Mouse (Mus musculus) testis, adult 2 months (tissue): Measurements from ENCODE around the gene Calhm2.

Experiments
- CTCF ChIP-seq: fragments of 200-500 bp; IDR thresholded peaks from 2 replicates; pipeline ENCODE4 v1.5.1; 2012; ENCODE audit warnings: low read depth, mild to moderate bottlenecking, inconsistent platforms, low read length, moderate library complexity; ENCODE audit not compliant: control insufficient read depth, insufficient read depth, insufficient replicate concordance
- POLR2A ChIP-seq: fragments of 200-500 bp; IDR thresholded peaks from 2 replicates; pipeline ENCODE4 v1.6.1; 2012; ENCODE audit warnings: low read depth, mild to moderate bottlenecking, inconsistent platforms, low read length, moderate library complexity; ENCODE audit not compliant: control insufficient read depth

DNA sequence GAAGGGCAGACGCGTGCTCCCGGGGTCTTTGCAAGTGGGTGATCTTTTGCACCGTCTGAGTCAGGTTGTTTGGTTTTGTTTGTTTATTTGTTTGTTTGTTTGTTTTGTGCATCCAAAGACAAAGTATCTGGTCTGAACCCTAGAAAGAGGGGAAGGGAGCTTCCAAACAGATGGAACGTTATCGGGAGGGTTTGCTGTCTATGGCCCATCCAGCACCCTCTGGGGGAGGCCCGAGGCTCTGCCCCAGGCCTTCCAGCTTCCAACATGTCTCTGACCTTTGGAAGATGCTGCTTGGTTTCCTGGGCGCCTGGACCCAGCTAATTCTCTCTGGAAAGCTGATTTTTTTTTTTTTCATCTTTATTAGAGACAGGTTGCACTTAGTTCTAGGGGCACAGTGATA is 41.9 kb upstream of the Calhm2 start:
- TF ChIP-seq CTCF (no peak), POLR2A (no peak)
